Mouse (Mus musculus): ENCODE measurements around the gene Itln1. TPM values are rescaled to one million over a fixed set of nuclear protein-coding genes. Genes with fewer than 3 reads are reported as not detected.
A peak's percentile ranks its signal among the peaks of the same experiment; 100 is the strongest.
"Not testable (repeated sequence)": the region's sequence is repeated elsewhere in the genome, so short reads cannot be mapped to it uniquely, and the experiment has no call there.

Gene Itln1
- total RNA-seq, 2 experiments from 2014 or later = not detected

- intact Hi-C loops (cut with DNase I) = loop anchor here (10.0 kb wide), 1 partner anchor 59 kb away; the partner anchor contains the start of genes Tstd1 and Usf1
- DNase-seq (ENCODE audit: extremely low spot score in 1 of 2, low spot score in 2 of 2) = no peak
Measured at GRCm38 (mm10) chr1:171473920-171474640, 61.0 kb downstream of the Itln1 start.

DNA sequence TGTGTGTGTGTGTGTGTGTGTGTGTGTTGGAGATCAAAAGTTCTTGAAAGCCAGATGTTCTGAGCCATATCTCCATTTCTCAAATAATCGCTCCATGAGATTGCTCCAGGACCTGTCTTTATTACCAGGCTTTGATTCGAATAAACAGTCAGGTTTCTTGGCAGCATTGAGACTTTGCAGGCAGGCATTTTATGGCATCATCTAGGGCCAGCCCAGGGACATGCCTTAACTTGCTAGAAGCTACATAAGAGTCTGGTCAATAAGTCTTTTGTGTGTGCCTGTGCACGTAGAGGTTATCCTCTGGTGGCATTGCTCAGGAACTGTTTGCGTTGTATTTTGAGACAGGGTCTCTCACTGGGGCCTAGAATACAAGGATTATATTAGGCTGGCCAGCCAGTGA lies 61.6 kb downstream of the Itln1 start:
- intact Hi-C loops (cut with DNase I) = loop anchor here (10.0 kb wide), 1 partner anchor 59 kb away; the partner anchor contains the start of genes Tstd1 and Usf1
- DNase-seq (ENCODE audit: extremely low spot score in 1 of 2, low spot score in 2 of 2) = no peak

GRCm38 (mm10) chr1:171471941-171472340 lies 63.2 kb downstream of the Itln1 start:
- intact Hi-C loops (cut with DNase I) = loop anchor here (10.0 kb wide), 1 partner anchor 57 kb away; the partner anchor contains the start of genes Tstd1 and Usf1

DNA sequence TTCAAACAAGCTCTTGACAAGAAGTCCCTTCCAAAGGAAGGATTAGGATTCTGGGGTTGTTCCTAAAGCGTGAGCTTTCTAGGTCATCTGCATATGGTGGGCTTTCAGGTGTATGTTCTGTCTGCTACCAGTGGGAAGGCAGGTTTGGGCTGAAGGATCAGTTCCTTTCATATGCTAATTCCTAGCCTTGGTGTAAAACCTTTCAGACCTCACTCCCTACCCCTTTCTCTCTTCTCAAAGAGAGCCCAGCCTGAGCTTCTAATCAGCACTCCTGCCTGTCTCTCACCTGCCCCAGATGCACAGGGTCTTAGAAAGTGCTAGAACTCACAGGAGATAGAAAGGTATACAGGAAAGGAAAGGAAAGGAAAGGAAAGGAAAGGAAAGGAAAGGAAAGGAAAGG lies 63.6 kb downstream of the Itln1 start:
- intact Hi-C loops (cut with DNase I) = loop anchor here (10.0 kb wide), 1 partner anchor 57 kb away; the partner anchor contains the start of genes Tstd1 and Usf1
- no peak for DNase-seq (ENCODE audit: extremely low spot score in 1 of 2, low spot score in 2 of 2)

More at GRCm38 (mm10) chr1:171471941-171472340, 63.2 kb downstream of the Itln1 start:
- DNase-seq (ENCODE audit: extremely low spot score in 1 of 2, low spot score in 2 of 2) = not testable (repeated sequence)

- intact Hi-C loops (cut with DNase I) = loop anchor here (10.0 kb wide), 1 partner anchor 56 kb away; the partner anchor contains the start of genes Tstd1 and Usf1
- DNase-seq (ENCODE audit: extremely low spot score in 1 of 2, low spot score in 2 of 2) = no peak
Measured at GRCm38 (mm10) chr1:171470896-171471295, 64.2 kb downstream of the Itln1 start.

GRCm38 (mm10) chr1:171470371-171470871 lies 64.7 kb downstream of the Itln1 start:
- intact Hi-C loops (cut with DNase I) = loop anchor here (10.0 kb wide), 1 partner anchor 56 kb away; the partner anchor contains the start of genes Tstd1 and Usf1

GRCm38 (mm10) chr1:171469678-171470077 lies 65.4 kb downstream of the Itln1 start:
- intact Hi-C loops (cut with DNase I) = loop anchor here (10.0 kb wide), 1 partner anchor 55 kb away; the partner anchor contains the start of genes Tstd1 and Usf1
- no peak for DNase-seq (ENCODE audit: extremely low spot score in 1 of 2, low spot score in 2 of 2)

More at GRCm38 (mm10) chr1:171470371-171470871, 64.7 kb downstream of the Itln1 start:
- DNase-seq (ENCODE audit: extremely low spot score in 1 of 2, low spot score in 2 of 2) = peak; percentile 32 to 47

Other genes starting within 250 kb of the Itln1 start
- gene Usp21, start 247.3 kb downstream of the Itln1 start, total RNA-seq (2021) = 10 to 100 TPM; 51.5 to 53.4 TPM
- 100 to 1,000 TPM; 110 to 114 TPM for gene Ufc1, start 240.3 kb downstream of the Itln1 start, total RNA-seq (2021)
- gene Dedd, start 206.1 kb downstream of the Itln1 start, total RNA-seq (2021) = 10 to 100 TPM; 34.6 to 37.8 TPM
- gene Nit1, start 189.6 kb downstream of the Itln1 start, total RNA-seq (2021) = 10 to 100 TPM; 38.5 to 41.0 TPM
- 100 to 1,000 TPM in 1 of 2 experiments, 10 to 100 TPM in 1; 93.9 to 107 TPM for gene Pfdn2, start 189.6 kb downstream of the Itln1 start, total RNA-seq (2021)
- gene Klhdc9, start 174.5 kb downstream of the Itln1 start, total RNA-seq (2021) = 1 to 10 TPM; 7.1 to 7.8 TPM
- 1 to 10 TPM; 1.4 TPM for gene Nectin4, start 165.2 kb downstream of the Itln1 start, total RNA-seq (2021)
- gene Arhgap30, start 146.3 kb downstream of the Itln1 start, total RNA-seq (2021) = 1 to 10 TPM; 2.0 to 2.1 TPM
- 100 to 1,000 TPM; 110 to 119 TPM for gene Usf1, start 124.0 kb downstream of the Itln1 start, total RNA-seq (2021)
- 1 to 10 TPM; 1.5 to 2.6 TPM for gene Tstd1, start 116.4 kb downstream of the Itln1 start, total RNA-seq (2021)
- 1 to 10 TPM; 6.3 to 9.0 TPM for gene F11r, start 97.8 kb downstream of the Itln1 start, total RNA-seq (2021)
- 1 to 10 TPM; 4.6 to 5.5 TPM for gene Alyref2, start 31.8 kb downstream of the Itln1 start, total RNA-seq (2021)
- not detected for gene Cd244a, start 23.9 kb upstream of the Itln1 start, total RNA-seq (2021)
- not detected for gene Ly9, start 72.1 kb upstream of the Itln1 start, total RNA-seq (2021)
- under 1 TPM; 0.22 to 0.39 TPM for gene Slamf7, start 117.7 kb upstream of the Itln1 start, total RNA-seq (2021)
- gene Cd48, start 146.7 kb upstream of the Itln1 start, total RNA-seq (2021) = under 1 TPM; 0.30 to 0.47 TPM
- gene Slamf1, start 231.8 kb upstream of the Itln1 start, total RNA-seq (2021) = under 1 TPM; 0.41 to 0.51 TPM